Mouse (Mus musculus) ES-E14 (cell line): ENCODE data around the gene Hecw2. TPM values are rescaled to one million over a fixed set of nuclear protein-coding genes. Genes with fewer than 3 reads are reported as not detected.

Source experiments
- DNase-seq: peaks from one replicate; pipeline ENCODE4 v3.0.0-alpha.2; 2013; ENCODE audit warnings: low read depth, low spot score
- H3K27ac ChIP-seq: 2 replicates; pipeline ENCODE4 v1.5.1; 2012; ENCODE audit warnings: low read depth, mild to moderate bottlenecking, low read length, moderate library complexity, mixed read lengths; ENCODE audit not compliant: poor library complexity, insufficient read depth, severe bottlenecking
- H3K36me3 ChIP-seq: 2 replicates; pipeline ENCODE4 v1.6.1; 2012; ENCODE audit warnings: mild to moderate bottlenecking, low read length, moderate library complexity, mixed read lengths; ENCODE audit not compliant: control insufficient read depth, poor library complexity, insufficient read depth, severe bottlenecking
- H3K4me1 ChIP-seq, 2 experiments: fragments of 150-350 bp in 1 of 2; sonication (generic) in 1 of 2; 2 replicates each; pipeline ENCODE4 v1.6.1; 2012; ENCODE audit warnings: low read length in 2 of 2, mild to moderate bottlenecking in 1 of 2, mixed read lengths in 1 of 2; ENCODE audit not compliant: control insufficient read depth in 2 of 2, insufficient read depth in 2 of 2, poor library complexity in 1 of 2
- H3K4me3 ChIP-seq, 2 experiments: fragments of 150-350 bp in 1 of 2; sonication (generic) in 1 of 2; 2 replicates each; pipeline ENCODE4 v1.5.1; 2012; ENCODE audit warnings: low read length in 2 of 2, low read depth in 1 of 2, mild to moderate bottlenecking in 1 of 2, mixed read lengths in 1 of 2; ENCODE audit not compliant: insufficient read depth in 1 of 2, poor library complexity in 1 of 2, severe bottlenecking in 1 of 2
- H3K9ac ChIP-seq: 2 replicates; pipeline ENCODE4 v1.6.1; 2012; ENCODE audit warnings: low read depth, mild to moderate bottlenecking, low read length, mixed read lengths; ENCODE audit not compliant: poor library complexity, insufficient read depth, severe bottlenecking
- H3K9me3 ChIP-seq: fragments of 150-350 bp; sonication (generic); 2 replicates; pipeline ENCODE4 v1.6.1; 2012; ENCODE audit warnings: low read depth, mild to moderate bottlenecking, low read length; ENCODE audit not compliant: control insufficient read depth, insufficient read depth
- CHD2 ChIP-seq: IDR thresholded peaks from 2 replicates; pipeline ENCODE4 v1.6.1; 2014; ENCODE audit warnings: mild to moderate bottlenecking, low read depth, low read length, inconsistent platforms
- HCFC1 ChIP-seq: IDR thresholded peaks from 2 replicates; pipeline ENCODE4 v1.6.1; 2012; ENCODE audit warnings: low read length, inconsistent platforms, borderline replicate concordance; ENCODE audit not compliant: insufficient read depth
- MAFK ChIP-seq: IDR thresholded peaks from 2 replicates; pipeline ENCODE4 v1.6.1; 2014; ENCODE audit warnings: mild to moderate bottlenecking, low read depth, low read length, inconsistent platforms; ENCODE audit not compliant: insufficient read depth
- ZC3H11A ChIP-seq: IDR thresholded peaks from 2 replicates; pipeline ENCODE4 v1.6.1; 2012; ENCODE audit warnings: low read depth, mild to moderate bottlenecking, inconsistent platforms, low read length, borderline replicate concordance
- ZNF384 ChIP-seq: IDR thresholded peaks from 2 replicates; pipeline ENCODE4 v1.6.1; 2012; ENCODE audit warnings: low read depth, low read length, inconsistent platforms
- in situ Hi-C, 2 experiments: fragments of 600-800 bp; cut with MboI; formaldehyde crosslinking; loops; one replicate each; pipeline ENCODE4 v1.15.1; 2025; ENCODE audit warnings: low sequenced_read_pairs in 2 of 2, inconsistent platforms in 1 of 2; ENCODE audit not compliant: unreplicated experiment in 2 of 2
- total RNA-seq: library from RNA; depleted of rRNA; stranded (reverse); fragments of 300-350 nt; gene quantifications from 2 replicates; pipeline ENCODE4 v1.2.3, GENCODE M21; 2012

Hecw2 gene
- total RNA-seq, 1 experiment = 6.6 TPM

GRCm38 (mm10) chr1:53838182-53838859, 356.6 kb downstream of the Hecw2 start:
- Histone ChIP-seq H3K9me3 (no peaks in the 10 kb centered on the region), H3K4me3 (no peak overlapping the region), H3K9ac (no peak overlapping the region), H3K4me1 (peaks cover 0 to 8% of the 10 kb centered on the region in 2 experiments; a peak in 1 of 4 replicates), H3K36me3 (no peaks in the 10 kb centered on the region), H3K27ac (no peak overlapping the region; the same call in 1 of the 2 replicates)
- in situ Hi-C loops = no loop called here
- DNase-seq = no peak
- TF ChIP-seq MAFK (0 out of 2 replicates have a peak, but pooled peaks have one; percentile 41), ZNF384 (no peak)

- TF ChIP-seq CHD2 = no peak
- TF ChIP-seq HCFC1 = no peak
- no peak for TF ChIP-seq ZC3H11A
- TF ChIP-seq ZNF384 = no peak
- no peak for TF ChIP-seq MAFK
- in situ Hi-C loops = no loop called here
- Histone ChIP-seq H3K4me1 (no peaks in the 10 kb centered on the region), H3K36me3 (no peaks in the 10 kb centered on the region), H3K4me3 (no peak overlapping the region), H3K9me3 (no peaks in the 10 kb centered on the region), H3K9ac (no peak overlapping the region), H3K27ac (no peak overlapping the region)
- no peak for DNase-seq
These were observed 364.7 kb downstream of the Hecw2 start for GRCm38 (mm10) chr1:53830286-53830685.

GRCm38 (mm10) chr1:53829089-53829488, 365.9 kb downstream of the Hecw2 start:
- H3K9me3 ChIP-seq = no peaks in the 10 kb centered on the region
- in situ Hi-C loops = no loop called here
- TF ChIP-seq ZNF384 = no peak
- no peak for TF ChIP-seq MAFK
- no peak for TF ChIP-seq HCFC1
- no peak for DNase-seq
- H3K27ac ChIP-seq = no peak overlapping the region
- H3K4me1 ChIP-seq = peaks cover 0 to 1% of the 10 kb centered on the region in 2 experiments; a peak in 1 of 4 replicates
- no peaks in the 10 kb centered on the region for H3K36me3 ChIP-seq
- H3K4me3 ChIP-seq = no peak overlapping the region
- no peak overlapping the region for H3K9ac ChIP-seq

GRCm38 (mm10) chr1:53824446-53825337, 370.3 kb downstream of the Hecw2 start:
- H3K27ac ChIP-seq = no peak overlapping the region
- H3K9me3 ChIP-seq = no peaks in the 10 kb centered on the region
- H3K4me1 ChIP-seq = peaks cover 0 to 9% of the 10 kb centered on the region in 2 experiments; a peak in 2 of 4 replicates
- in situ Hi-C loops = no loop called here
- TF ChIP-seq CHD2 (no peak), ZC3H11A (no peak), ZNF384 (no peak), HCFC1 (no peak), MAFK (no peak)
- no peak overlapping the region for H3K4me3 ChIP-seq
- H3K36me3 ChIP-seq = no peaks in the 10 kb centered on the region
- H3K9ac ChIP-seq = no peak overlapping the region
- DNase-seq = no peak
